9 mouse cellular contexts compared by ENCODE assay signal in the genomic region with DNA sequence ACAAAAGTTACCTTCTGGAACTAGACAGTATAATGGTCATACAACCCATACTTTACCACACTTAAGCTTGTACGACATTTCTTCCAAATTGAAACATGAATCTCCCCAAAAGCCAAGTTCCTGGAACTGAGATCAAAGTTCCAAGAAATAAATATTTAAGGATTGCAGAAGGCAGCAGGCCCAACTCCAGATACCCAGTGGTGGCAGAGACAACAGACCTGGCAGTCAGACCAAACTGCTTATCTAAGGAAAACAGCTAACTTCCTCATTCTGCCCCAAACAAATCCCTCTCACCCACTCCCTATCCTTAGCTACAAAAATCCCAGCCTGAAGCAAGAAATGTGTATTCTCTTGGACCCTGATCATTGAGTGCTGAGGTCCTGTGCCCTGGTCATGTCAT. TPM values are rescaled to one million over a fixed set of nuclear protein-coding genes. Genes with fewer than 3 reads are reported as not detected.
A peak's percentile ranks its signal among the peaks of the same experiment; 100 is the strongest.
DNase-seq lines count a peak whose midpoint lies in the region; ATAC-seq and TF ChIP-seq lines count a peak whose summit lies in the region.
"Had no signal": no experiment of that assay in that cellular context is flagged by ENCODE, and none has a peak within 500 bp of the region (broad histone marks: within the 10 kb centered on the region; RNA-seq: fewer than 3 reads in every experiment).

No protein-coding gene starts in this region.

- no peaks in the 10 kb centered on the region for H3K9me3 ChIP-seq in intestine, embryonic 14.5 days (ENCODE audit: control insufficient read depth, low read length)
- no peaks in the 10 kb centered on the region for H3K9me3 ChIP-seq in intestine, embryonic 15.5 days
- no peaks in the 10 kb centered on the region for H3K9me3 ChIP-seq in E14TG2a.4 (ENCODE audit: low read length)
- no peaks in the 10 kb centered on the region for H3K9me3 ChIP-seq in liver, postnatal 0 days (ENCODE audit: low read length)

- H3K27ac ChIP-seq in intestine, embryonic 14.5 days (ENCODE audit: low read depth) = no peak overlapping the region
- H3K27ac ChIP-seq in intestine, embryonic 15.5 days = no peak overlapping the region
- H3K27ac ChIP-seq in liver, postnatal 0 days (ENCODE audit: low read depth) = no peak overlapping the region

- peaks cover 5% of the 10 kb centered on the region for H3K36me3 ChIP-seq in intestine, embryonic 14.5 days (ENCODE audit: control insufficient read depth, insufficient read depth, low read length)
- peaks cover 10% of the 10 kb centered on the region; the same call in 1 of the 2 replicates for H3K36me3 ChIP-seq in intestine, embryonic 15.5 days
- peaks cover 28% of the 10 kb centered on the region for H3K36me3 ChIP-seq in E14TG2a.4 (ENCODE audit: insufficient read depth, low read length)
- H3K36me3 ChIP-seq in liver, postnatal 0 days (replicated peaks; ENCODE audit: insufficient read depth, low read length) = no peaks in the 10 kb centered on the region; the same call in 1 of the 2 replicates

- TF ChIP-seq CTCF in E14TG2a.4 (conservative IDR thresholded peaks at IDR 0.05; ENCODE audit: low read length) = no peak
- no peak for TF ChIP-seq CTCF in liver, postnatal 0 days (IDR thresholded peaks at IDR 0.05; ENCODE audit: low read depth)

- H3K4me3 ChIP-seq in intestine, embryonic 14.5 days (ENCODE audit: low read depth, low read length) = no peak overlapping the region
- H3K4me3 ChIP-seq in intestine, embryonic 15.5 days (replicated peaks) = no peak overlapping the region
- 0 out of 2 replicates have a peak overlapping the region, but pooled peaks have one; percentile 98 for H3K4me3 ChIP-seq in E14TG2a.4 (replicated peaks; ENCODE audit: low read length)
- H3K4me3 ChIP-seq in liver, postnatal 0 days (ENCODE audit: low read depth, low read length) = no peak overlapping the region

- peaks cover 33% of the 10 kb centered on the region for H3K4me1 ChIP-seq in intestine, embryonic 14.5 days (replicated peaks; ENCODE audit: control insufficient read depth, insufficient read depth, low read length)
- peaks cover 32% of the 10 kb centered on the region for H3K4me1 ChIP-seq in intestine, embryonic 15.5 days (replicated peaks)
- peaks cover 41% of the 10 kb centered on the region for H3K4me1 ChIP-seq in E14TG2a.4 (replicated peaks; ENCODE audit: low read depth, low read length)
- peaks cover 41% of the 10 kb centered on the region for H3K4me1 ChIP-seq in liver, postnatal 0 days (ENCODE audit: insufficient read depth)

- ATAC-seq in intestine, embryonic 14.5 days (replicated peaks; ENCODE audit: low FRiP score, low TSS enrichment, low read depth) = no peak
- no peak for ATAC-seq in intestine, embryonic 15.5 days
- ATAC-seq in liver, postnatal 0 days = no peak

- no peak overlapping the region for H3K9ac ChIP-seq in intestine, embryonic 14.5 days (ENCODE audit: low read length)
- no peak overlapping the region for H3K9ac ChIP-seq in intestine, embryonic 15.5 days
- 0 out of 2 replicates have a peak overlapping the region, but pooled peaks have one; percentile 1 for H3K9ac ChIP-seq in liver, postnatal 0 days (replicated peaks)

- H3K4me2 ChIP-seq in intestine, embryonic 14.5 days (ENCODE audit: low read length) = peak overlapping the region; percentile 85; the same call in 1 of the 2 replicates
- no peak overlapping the region; the same call in 1 of the 2 replicates for H3K4me2 ChIP-seq in intestine, embryonic 15.5 days (replicated peaks)
- peak overlapping the region; percentile 82 for H3K4me2 ChIP-seq in liver, postnatal 0 days (ENCODE audit: low read depth, low read length)

- WGBS in intestine, embryonic 14.5 days = 51% methylated on average over 1 of the region's 1 CpGs
- WGBS in intestine, embryonic 15.5 days = 52% methylated on average over 1 of the region's 1 CpGs
- WGBS in liver, postnatal 0 days (ENCODE audit: insufficient replicate concordance) = 44% methylated on average over 1 of the region's 1 CpGs

- H3K27me3 ChIP-seq in intestine, embryonic 14.5 days (replicated peaks; ENCODE audit: control insufficient read depth, insufficient read depth, low read length) = no peaks in the 10 kb centered on the region
- no peaks in the 10 kb centered on the region for H3K27me3 ChIP-seq in intestine, embryonic 15.5 days (replicated peaks)
- H3K27me3 ChIP-seq in E14TG2a.4 (ENCODE audit: insufficient read depth, low read length) = no peaks in the 10 kb centered on the region
- H3K27me3 ChIP-seq in liver, postnatal 0 days (ENCODE audit: insufficient read depth, low read length) = no peaks in the 10 kb centered on the region

- TF ChIP-seq EP300 in liver, postnatal 0 days (IDR thresholded peaks at IDR 0.05; ENCODE audit: low read depth) = peak; percentile 56

- DNase-seq in intestine, embryonic 14.5 days (ENCODE audit: low spot score) = no peak
- DNase-seq in c-Kit-positive CD71-positive TER-119-positive erythroid progenitor cells, embryonic 14.5 days (ENCODE audit: low spot score) = peak; percentile 83
- no peak for DNase-seq in liver, postnatal 0 days
- no peak for DNase-seq in cerebellum, adult 8-10 months
- no peak for DNase-seq in Muller cell, postnatal 12 days (ENCODE audit: inconsistent ontology term)
- DNase-seq: cerebellum, adult 9-10 months; kidney, postnatal 4 days had no signal

RNA-seq across cellular contexts. Expression of gene Top3a, which starts 2.3 kb away (rescaled TPM):
- polyA plus RNA-seq in intestine, embryonic 14.5 days (2014; fragmentation: Nextera tagmentation; extraction: Ambion mirVana) = 13.4 and 16.1 TPM in 2 replicates
- 12.1 and 13.0 TPM in 2 replicates for polyA plus RNA-seq in intestine, embryonic 15.5 days (2015; fragmentation: Nextera tagmentation; extraction: Ambion mirVana)
- polyA plus RNA-seq in liver, postnatal 0 days (2015; fragmentation: Nextera tagmentation; extraction: Ambion mirVana) = 2.5 and 3.2 TPM in 2 replicates

RNA-seq across cellular contexts. Expression of gene Smcr8, which starts 2.5 kb away (rescaled TPM):
- polyA plus RNA-seq in intestine, embryonic 14.5 days (2014; fragmentation: Nextera tagmentation; extraction: Ambion mirVana) = 8.2 and 9.2 TPM in 2 replicates
- polyA plus RNA-seq in intestine, embryonic 15.5 days (2015; fragmentation: Nextera tagmentation; extraction: Ambion mirVana) = 6.5 and 6.6 TPM in 2 replicates
- polyA plus RNA-seq in liver, postnatal 0 days (2015; fragmentation: Nextera tagmentation; extraction: Ambion mirVana) = 1.9 and 2.0 TPM in 2 replicates

RNA-seq across cellular contexts. Expression of gene Shmt1, which starts 36.7 kb away (rescaled TPM):
- 94.7 and 102 TPM in 2 replicates for polyA plus RNA-seq in intestine, embryonic 14.5 days (2014; fragmentation: Nextera tagmentation; extraction: Ambion mirVana)
- 108 and 115 TPM in 2 replicates for polyA plus RNA-seq in intestine, embryonic 15.5 days (2015; fragmentation: Nextera tagmentation; extraction: Ambion mirVana)
- polyA plus RNA-seq in liver, postnatal 0 days (2015; fragmentation: Nextera tagmentation; extraction: Ambion mirVana) = 100 and 103 TPM in 2 replicates

RNA-seq across cellular contexts. Expression of gene Mief2, which starts 46.6 kb away (rescaled TPM):
- 11.4 and 11.8 TPM in 2 replicates for polyA plus RNA-seq in intestine, embryonic 14.5 days (2014; fragmentation: Nextera tagmentation; extraction: Ambion mirVana)
- 9.3 and 9.4 TPM in 2 replicates for polyA plus RNA-seq in intestine, embryonic 15.5 days (2015; fragmentation: Nextera tagmentation; extraction: Ambion mirVana)
- polyA plus RNA-seq in liver, postnatal 0 days (2015; fragmentation: Nextera tagmentation; extraction: Ambion mirVana) = 4.5 and 4.9 TPM in 2 replicates

RNA-seq across cellular contexts. Expression of gene Flii, which starts 47.8 kb away (rescaled TPM):
- 87.2 and 91.8 TPM in 2 replicates for polyA plus RNA-seq in intestine, embryonic 14.5 days (2014; fragmentation: Nextera tagmentation; extraction: Ambion mirVana)
- 74.8 and 86.2 TPM in 2 replicates for polyA plus RNA-seq in intestine, embryonic 15.5 days (2015; fragmentation: Nextera tagmentation; extraction: Ambion mirVana)
- polyA plus RNA-seq in liver, postnatal 0 days (2015; fragmentation: Nextera tagmentation; extraction: Ambion mirVana) = 23.3 and 23.4 TPM in 2 replicates
